Mouse (Mus musculus): ENCODE results near the gene Luzp1. TPM values are rescaled to one million over a fixed set of nuclear protein-coding genes. Genes with fewer than 3 reads are reported as not detected.

The Luzp1 gene
- total RNA-seq, 2 experiments from 2014 or later: 32.6 to 36.2 TPM

GRCm38 (mm10) chr4:136546279-136547045, 76.9 kb downstream of the Luzp1 start:
- DNase-seq (ENCODE audit: low spot score in 2 of 2): no peak

GRCm38 (mm10) chr4:136547721-136548120, 78.2 kb downstream of the Luzp1 start:
- DNase-seq (ENCODE audit: low spot score in 2 of 2): no peak

GRCm38 (mm10) chr4:136548381-136548801, 78.8 kb downstream of the Luzp1 start:
- DNase-seq (ENCODE audit: low spot score in 2 of 2): no peak

- DNase-seq (ENCODE audit: low spot score in 2 of 2): no peak
These were observed 83.5 kb downstream of the Luzp1 start for GRCm38 (mm10) chr4:136553108-136553507.

GRCm38 (mm10) chr4:136557638-136558037, 88.1 kb downstream of the Luzp1 start:
- DNase-seq (ENCODE audit: low spot score in 2 of 2): no peak

GRCm38 (mm10) chr4:136559690-136560089, 90.1 kb downstream of the Luzp1 start:
- DNase-seq (ENCODE audit: low spot score in 2 of 2): no peak

- DNase-seq (ENCODE audit: low spot score in 2 of 2): no peak
These were observed 90.9 kb downstream of the Luzp1 start for GRCm38 (mm10) chr4:136560270-136560991.

- DNase-seq (ENCODE audit: low spot score in 2 of 2): no peak
These were observed 93.2 kb downstream of the Luzp1 start for GRCm38 (mm10) chr4:136562755-136563154.

GRCm38 (mm10) chr4:136568629-136569028, 99.1 kb downstream of the Luzp1 start:
- DNase-seq (ENCODE audit: low spot score in 2 of 2): no peak

GRCm38 (mm10) chr4:136569998-136570397, 100.4 kb downstream of the Luzp1 start:
- DNase-seq (ENCODE audit: low spot score in 2 of 2): no peak

GRCm38 (mm10) chr4:136581885-136582284, 112.3 kb downstream of the Luzp1 start:
- DNase-seq (ENCODE audit: low spot score in 2 of 2): no peak

GRCm38 (mm10) chr4:136587221-136587827, 117.8 kb downstream of the Luzp1 start:
- no peak for DNase-seq (ENCODE audit: low spot score in 2 of 2)

GRCm38 (mm10) chr4:136588003-136588402, 118.4 kb downstream of the Luzp1 start:
- DNase-seq (ENCODE audit: low spot score in 2 of 2): no peak

- DNase-seq (ENCODE audit: low spot score in 2 of 2): no peak
These were observed 122.5 kb downstream of the Luzp1 start for GRCm38 (mm10) chr4:136592111-136592510.

- no peak for DNase-seq (ENCODE audit: low spot score in 2 of 2)
These were observed 124.4 kb downstream of the Luzp1 start for GRCm38 (mm10) chr4:136594006-136594405.

GRCm38 (mm10) chr4:136595221-136595620, 125.7 kb downstream of the Luzp1 start:
- DNase-seq (ENCODE audit: low spot score in 2 of 2): no peak

- no peak for DNase-seq (ENCODE audit: low spot score in 2 of 2)
These were observed 128.8 kb downstream of the Luzp1 start for GRCm38 (mm10) chr4:136598268-136598876.

- DNase-seq (ENCODE audit: low spot score in 2 of 2): no peak
These were observed 130.3 kb downstream of the Luzp1 start for GRCm38 (mm10) chr4:136599869-136600268.

- no peak for DNase-seq (ENCODE audit: low spot score in 2 of 2)
These were observed 131.0 kb downstream of the Luzp1 start for GRCm38 (mm10) chr4:136600536-136600935.

GRCm38 (mm10) chr4:136601476-136601875, 131.9 kb downstream of the Luzp1 start:
- DNase-seq (ENCODE audit: low spot score in 2 of 2): peak; percentile 40 to 71

GRCm38 (mm10) chr4:136602018-136602554, 132.5 kb downstream of the Luzp1 start:
- peak in 1 of 2 experiments; percentile 43 for DNase-seq (ENCODE audit: low spot score in 2 of 2)

Measured in gastrocnemius, postnatal 4 days (tissue).